18 mouse cellular contexts compared by ENCODE assay signal in genomic region chr17:25957586-25958051, GRCm38 (mm10). TPM values are rescaled to one million over a fixed set of nuclear protein-coding genes. Genes with fewer than 3 reads are reported as not detected.
DNase-seq lines count a peak whose midpoint lies in the region; ATAC-seq and TF ChIP-seq lines count a peak whose summit lies in the region.
"Had no signal": no experiment of that assay in that cellular context is flagged by ENCODE, and none has a peak within 500 bp of the region (broad histone marks: within the 10 kb centered on the region; RNA-seq: fewer than 3 reads in every experiment).

No protein-coding gene starts in this region.

- H3K36me3 ChIP-seq in forebrain, embryonic 14.5 days (ENCODE audit: control insufficient read depth, insufficient read depth, low read length), result peaks cover 40% of the 10 kb centered on the region
- H3K36me3 ChIP-seq in forebrain, embryonic 16.5 days (ENCODE audit: control insufficient read depth, insufficient read depth), result no peaks in the 10 kb centered on the region; the same call in 1 of the 2 replicates
- H3K36me3 ChIP-seq in liver, embryonic 15.5 days (replicated peaks), result peaks cover 33% of the 10 kb centered on the region
- no peaks in the 10 kb centered on the region; the same call in 1 of the 2 replicates for H3K36me3 ChIP-seq in liver, postnatal 0 days (replicated peaks; ENCODE audit: insufficient read depth, low read length)

- TF ChIP-seq CTCF in liver, postnatal 0 days (IDR thresholded peaks at IDR 0.05; ENCODE audit: low read depth), result no peak

- no peak overlapping the region for H3K9ac ChIP-seq in forebrain, embryonic 14.5 days (ENCODE audit: low read length)
- no peak overlapping the region for H3K9ac ChIP-seq in forebrain, embryonic 16.5 days (replicated peaks; ENCODE audit: low read depth, low read length)
- H3K9ac ChIP-seq in liver, embryonic 15.5 days, result no peak overlapping the region
- H3K9ac ChIP-seq in liver, postnatal 0 days (replicated peaks), result no peak overlapping the region
- H3K9ac ChIP-seq: embryonic facial prominence, embryonic 13.5 days; neural tube, embryonic 15.5 days had no signal

- no peak overlapping the region for H3K27ac ChIP-seq in forebrain, embryonic 14.5 days (ENCODE audit: low read depth, low read length)
- H3K27ac ChIP-seq in forebrain, embryonic 16.5 days (ENCODE audit: low read length), result no peak overlapping the region
- peak overlapping the region; percentile 10; the same call in 1 of the 2 replicates for H3K27ac ChIP-seq in liver, embryonic 15.5 days (replicated peaks)
- H3K27ac ChIP-seq in liver, postnatal 0 days (ENCODE audit: low read depth), result no peak overlapping the region
- H3K27ac ChIP-seq: embryonic facial prominence, embryonic 13.5 days; limb, embryonic 10.5 days; macrophage; neural tube, embryonic 15.5 days had no signal

- no peak for TF ChIP-seq EP300 in liver, postnatal 0 days (IDR thresholded peaks at IDR 0.05; ENCODE audit: low read depth)

- H3K27me3 ChIP-seq in forebrain, embryonic 14.5 days (replicated peaks; ENCODE audit: control insufficient read depth, insufficient read depth, low read length), result peaks cover 8% of the 10 kb centered on the region
- H3K27me3 ChIP-seq in forebrain, embryonic 16.5 days (replicated peaks; ENCODE audit: control insufficient read depth, insufficient read depth, low read length), result peaks cover 10% of the 10 kb centered on the region
- peaks cover 20% of the 10 kb centered on the region for H3K27me3 ChIP-seq in liver, embryonic 15.5 days
- H3K27me3 ChIP-seq in liver, postnatal 0 days (ENCODE audit: insufficient read depth, low read length), result peaks cover 12% of the 10 kb centered on the region

- 76% methylated on average over 14 of the region's 14 CpGs for WGBS in forebrain, embryonic 14.5 days
- 74% methylated on average over 14 of the region's 14 CpGs for WGBS in forebrain, embryonic 16.5 days
- WGBS in liver, embryonic 15.5 days (ENCODE audit: insufficient replicate concordance), result 87% methylated on average over 14 of the region's 14 CpGs
- 90% methylated on average over 14 of the region's 14 CpGs for WGBS in liver, postnatal 0 days (ENCODE audit: insufficient replicate concordance)

- H3K4me3 ChIP-seq in forebrain, embryonic 14.5 days (ENCODE audit: low read depth, low read length), result no peak overlapping the region
- H3K4me3 ChIP-seq in forebrain, embryonic 16.5 days (replicated peaks; ENCODE audit: low read length), result no peak overlapping the region
- H3K4me3 ChIP-seq in liver, embryonic 15.5 days (replicated peaks), result no peak overlapping the region
- no peak overlapping the region for H3K4me3 ChIP-seq in liver, postnatal 0 days (ENCODE audit: low read depth, low read length)
- H3K4me3 ChIP-seq: embryonic facial prominence, embryonic 13.5 days; limb, embryonic 10.5 days; neural tube, embryonic 15.5 days had no signal

- DNase-seq in forebrain, embryonic 14.5 days (ENCODE audit: low spot score), result no peak
- DNase-seq in liver, postnatal 0 days, result no peak
- peak; percentile 76 to 83 for DNase-seq in cerebellum, postnatal 14 days
- DNase-seq in urinary bladder, postnatal 4 days (ENCODE audit: low spot score in 2 of 2), result no peak
- no peak for DNase-seq in right cerebral cortex, postnatal 14 days
- DNase-seq: heart, adult 18-20 months; kidney, adult 9 months; kidney, postnatal 4 days; lung, adult 18-20 months; thymus, postnatal 36 days had no signal

- ATAC-seq in forebrain, embryonic 14.5 days, result peak; percentile 23; the same call in 1 of the 2 replicates
- ATAC-seq in forebrain, embryonic 16.5 days, result no peak
- no peak for ATAC-seq in liver, embryonic 15.5 days (ENCODE audit: insufficient read depth)
- ATAC-seq in liver, postnatal 0 days, result no peak

- H3K4me1 ChIP-seq in forebrain, embryonic 14.5 days (ENCODE audit: control insufficient read depth, insufficient read depth, low read length), result no peaks in the 10 kb centered on the region
- 0 out of 2 replicates have a peak, but pooled peaks cover 4% of the 10 kb centered on the region for H3K4me1 ChIP-seq in forebrain, embryonic 16.5 days (replicated peaks; ENCODE audit: control insufficient read depth, insufficient read depth, low read length)
- H3K4me1 ChIP-seq in liver, embryonic 15.5 days (replicated peaks), result peaks cover 40% of the 10 kb centered on the region
- H3K4me1 ChIP-seq in liver, postnatal 0 days (ENCODE audit: insufficient read depth), result peaks cover 15% of the 10 kb centered on the region; the same call in 1 of the 2 replicates
- H3K4me1 ChIP-seq: neural tube, embryonic 15.5 days had no signal

- no peak overlapping the region for H3K4me2 ChIP-seq in forebrain, embryonic 14.5 days (ENCODE audit: low read length)
- H3K4me2 ChIP-seq in forebrain, embryonic 16.5 days (ENCODE audit: low read length), result no peak overlapping the region
- no peak overlapping the region for H3K4me2 ChIP-seq in liver, embryonic 15.5 days
- H3K4me2 ChIP-seq in liver, postnatal 0 days (ENCODE audit: low read depth, low read length), result no peak overlapping the region
- H3K4me2 ChIP-seq: embryonic facial prominence, embryonic 13.5 days; neural tube, embryonic 15.5 days had no signal

- H3K9me3 ChIP-seq in forebrain, embryonic 14.5 days (replicated peaks; ENCODE audit: control insufficient read depth, low read length), result no peaks in the 10 kb centered on the region
- H3K9me3 ChIP-seq in forebrain, embryonic 16.5 days (ENCODE audit: control insufficient read depth, low read length), result no peaks in the 10 kb centered on the region
- H3K9me3 ChIP-seq in liver, embryonic 15.5 days (replicated peaks), result no peaks in the 10 kb centered on the region
- no peaks in the 10 kb centered on the region for H3K9me3 ChIP-seq in liver, postnatal 0 days (ENCODE audit: low read length)
- H3K9me3 ChIP-seq: embryonic facial prominence, embryonic 13.5 days; limb, embryonic 10.5 days; neural tube, embryonic 15.5 days had no signal

RNA-seq across cellular contexts. Expression of gene A930017K11Rik, which starts 5.3 kb away (rescaled TPM):
- polyA plus RNA-seq in forebrain, embryonic 14.5 days (2014; fragmentation: Nextera tagmentation; extraction: Ambion mirVana), result 0.18 TPM in 1 of 2 replicates, not detected in the other
- 0.21 TPM in 1 of 2 replicates, not detected in the other for polyA plus RNA-seq in forebrain, embryonic 16.5 days (2015; fragmentation: Nextera tagmentation; extraction: Ambion mirVana)
- polyA plus RNA-seq in liver, embryonic 15.5 days (2015; fragmentation: Nextera tagmentation; extraction: Ambion mirVana), result 0.23 and 0.37 TPM in 2 replicates
- polyA plus RNA-seq in liver, postnatal 0 days (2015; fragmentation: Nextera tagmentation; extraction: Ambion mirVana), result not detected in 2 replicates
- polyA plus RNA-seq: forebrain, embryonic 11.5 days; heart, embryonic 16.5 days; macrophage had no signal

RNA-seq across cellular contexts. Expression of gene Nhlrc4, which starts 12.9 kb away (rescaled TPM):
- polyA plus RNA-seq in forebrain, embryonic 14.5 days (2014; fragmentation: Nextera tagmentation; extraction: Ambion mirVana), result not detected in 2 replicates
- not detected in 2 replicates for polyA plus RNA-seq in forebrain, embryonic 16.5 days (2015; fragmentation: Nextera tagmentation; extraction: Ambion mirVana)
- 6.1 and 6.7 TPM in 2 replicates for polyA plus RNA-seq in liver, embryonic 15.5 days (2015; fragmentation: Nextera tagmentation; extraction: Ambion mirVana)
- polyA plus RNA-seq in liver, postnatal 0 days (2015; fragmentation: Nextera tagmentation; extraction: Ambion mirVana), result 2.0 and 3.8 TPM in 2 replicates
- polyA plus RNA-seq: embryonic facial prominence, embryonic 13.5 days; macrophage; neural tube, embryonic 15.5 days had no signal

RNA-seq across cellular contexts. Expression of gene Pigq, which starts 12.9 kb away (rescaled TPM):
- 49.5 and 52.6 TPM in 2 replicates for polyA plus RNA-seq in forebrain, embryonic 14.5 days (2014; fragmentation: Nextera tagmentation; extraction: Ambion mirVana)
- polyA plus RNA-seq in forebrain, embryonic 16.5 days (2015; fragmentation: Nextera tagmentation; extraction: Ambion mirVana), result 56.3 and 61.2 TPM in 2 replicates
- 156 and 174 TPM in 2 replicates for polyA plus RNA-seq in liver, embryonic 15.5 days (2015; fragmentation: Nextera tagmentation; extraction: Ambion mirVana)
- 56.0 and 58.7 TPM in 2 replicates for polyA plus RNA-seq in liver, postnatal 0 days (2015; fragmentation: Nextera tagmentation; extraction: Ambion mirVana)

RNA-seq across cellular contexts. Expression of gene Capn15, which starts 28.0 kb away (rescaled TPM):
- 17.0 and 20.3 TPM in 2 replicates for polyA plus RNA-seq in forebrain, embryonic 14.5 days (2014; fragmentation: Nextera tagmentation; extraction: Ambion mirVana)
- 16.5 and 23.3 TPM in 2 replicates for polyA plus RNA-seq in forebrain, embryonic 16.5 days (2015; fragmentation: Nextera tagmentation; extraction: Ambion mirVana)
- polyA plus RNA-seq in liver, embryonic 15.5 days (2015; fragmentation: Nextera tagmentation; extraction: Ambion mirVana), result 9.7 and 11.4 TPM in 2 replicates
- 6.6 and 8.3 TPM in 2 replicates for polyA plus RNA-seq in liver, postnatal 0 days (2015; fragmentation: Nextera tagmentation; extraction: Ambion mirVana)

RNA-seq across cellular contexts. Expression of gene Rab40c, which starts 38.1 kb away (rescaled TPM):
- polyA plus RNA-seq in forebrain, embryonic 14.5 days (2014; fragmentation: Nextera tagmentation; extraction: Ambion mirVana), result 31.6 and 33.3 TPM in 2 replicates
- polyA plus RNA-seq in forebrain, embryonic 16.5 days (2015; fragmentation: Nextera tagmentation; extraction: Ambion mirVana), result 56.6 and 59.2 TPM in 2 replicates
- 6.6 and 8.4 TPM in 2 replicates for polyA plus RNA-seq in liver, embryonic 15.5 days (2015; fragmentation: Nextera tagmentation; extraction: Ambion mirVana)
- 6.5 and 7.3 TPM in 2 replicates for polyA plus RNA-seq in liver, postnatal 0 days (2015; fragmentation: Nextera tagmentation; extraction: Ambion mirVana)

Comparison
In these comparisons a context has a peak if more than half of its experiments do, and no peak if none do; other contexts are left out.
1. DNase-seq: peak in cerebellum, postnatal 14 days (2 of 2); none in forebrain, embryonic 14.5 days (single experiment), liver, postnatal 0 days (single experiment), urinary bladder, postnatal 4 days (0 of 2) and right cerebral cortex, postnatal 14 days (single experiment).